Mouse (Mus musculus): ENCODE data around the gene Git2. TPM values are rescaled to one million over a fixed set of nuclear protein-coding genes. Genes with fewer than 3 reads are reported as not detected.

The Git2 gene
- polyA plus RNA-seq, 1 experiment = 57.5 TPM

DNA sequence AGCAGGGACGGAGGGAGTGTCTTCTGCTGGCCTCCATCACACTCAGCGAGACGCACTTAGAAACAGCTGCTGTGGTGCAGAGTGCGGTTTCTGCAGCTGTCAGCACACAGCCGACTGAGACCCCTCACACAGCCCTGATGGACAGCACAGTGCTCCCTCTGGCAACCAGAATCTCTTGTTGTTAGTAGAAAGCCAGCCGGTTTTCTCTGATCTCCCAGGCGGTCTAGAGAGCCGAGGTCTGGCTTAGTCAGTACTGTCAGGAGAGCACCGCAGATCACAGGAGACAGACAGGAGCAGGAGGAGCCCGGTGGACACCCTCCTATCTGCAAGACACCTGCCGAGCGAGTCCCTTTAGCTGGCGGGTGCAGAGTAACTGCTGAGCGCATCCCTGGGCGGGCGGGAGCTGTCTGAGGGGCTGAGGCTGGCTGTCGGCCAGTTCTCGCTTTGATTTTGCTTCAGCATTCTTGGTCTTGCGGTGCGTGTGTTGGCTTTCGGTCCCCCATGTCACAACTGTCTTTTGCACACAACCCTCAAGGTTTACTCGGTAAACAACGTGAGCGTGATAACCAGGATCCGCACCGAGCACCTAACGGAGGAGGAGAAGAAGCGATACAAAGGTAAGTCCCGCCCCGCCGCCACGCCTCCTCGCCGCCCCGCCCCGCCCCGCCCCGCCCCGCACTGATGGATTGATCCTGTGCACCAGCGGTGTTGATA, 21.1 kb upstream of the Git2 start:
- DNase-seq (ENCODE audit: low read depth) = peak; percentile 82
- TF ChIP-seq CTCF (IDR thresholded peaks at IDR 0.05; ENCODE audit: borderline replicate concordance, extremely low read depth, insufficient read depth, insufficient read length) (no peak), POLR2A (IDR thresholded peaks at IDR 0.05; ENCODE audit: borderline replicate concordance, extremely low read depth, insufficient read depth, insufficient read length, poor library complexity, severe bottlenecking) (no peak)

DNA sequence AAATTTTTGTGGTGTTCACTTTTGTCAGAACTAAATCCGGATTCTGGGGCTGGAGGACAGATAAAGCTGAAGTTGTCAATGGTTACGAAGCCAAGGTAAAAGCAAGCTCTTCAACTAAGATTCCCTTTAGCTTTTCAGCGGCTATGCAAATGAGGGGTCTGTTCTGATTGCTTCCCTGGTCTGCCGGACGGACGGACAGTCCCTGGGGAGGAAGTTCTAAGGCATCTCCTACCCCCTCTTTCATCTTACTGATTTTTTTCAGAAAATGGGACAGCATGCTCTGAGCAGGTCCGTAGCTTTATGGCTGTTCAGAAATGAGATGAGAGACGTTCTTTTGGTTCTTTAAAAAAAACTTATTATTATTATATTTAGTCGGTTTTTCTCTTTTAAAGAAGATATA, 20.3 kb upstream of the Git2 start:
- no peak for TF ChIP-seq POLR2A (IDR thresholded peaks at IDR 0.05; ENCODE audit: borderline replicate concordance, extremely low read depth, insufficient read depth, insufficient read length, poor library complexity, severe bottlenecking)

DNA sequence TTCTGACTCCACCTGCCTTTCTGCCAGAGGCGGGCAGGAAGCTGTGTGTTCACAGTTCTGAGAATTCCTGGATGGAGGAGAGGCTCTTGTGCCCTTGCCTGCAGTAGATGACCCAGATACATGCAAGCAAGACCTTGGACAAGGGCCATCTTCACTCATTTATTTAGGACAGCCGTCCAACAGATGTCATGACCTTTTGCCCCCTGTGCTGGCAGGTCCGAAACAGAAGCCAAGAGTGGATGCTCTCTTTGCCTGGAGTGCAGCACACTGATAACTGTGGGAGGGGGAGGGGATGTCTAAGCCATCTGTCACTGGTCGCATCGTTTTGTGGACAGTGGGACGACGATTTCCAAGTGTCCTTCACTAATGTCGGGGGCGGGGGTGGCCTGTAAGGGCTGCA, 19.9 kb upstream of the Git2 start:
- TF ChIP-seq CTCF (IDR thresholded peaks at IDR 0.05; ENCODE audit: borderline replicate concordance, extremely low read depth, insufficient read depth, insufficient read length) = no peak
- no peak for TF ChIP-seq POLR2A (IDR thresholded peaks at IDR 0.05; ENCODE audit: borderline replicate concordance, extremely low read depth, insufficient read depth, insufficient read length, poor library complexity, severe bottlenecking)
- DNase-seq (ENCODE audit: low read depth) = no peak

More for the DNA sequence above, 20.3 kb upstream of the Git2 start:
- DNase-seq (ENCODE audit: low read depth) = no peak

DNA sequence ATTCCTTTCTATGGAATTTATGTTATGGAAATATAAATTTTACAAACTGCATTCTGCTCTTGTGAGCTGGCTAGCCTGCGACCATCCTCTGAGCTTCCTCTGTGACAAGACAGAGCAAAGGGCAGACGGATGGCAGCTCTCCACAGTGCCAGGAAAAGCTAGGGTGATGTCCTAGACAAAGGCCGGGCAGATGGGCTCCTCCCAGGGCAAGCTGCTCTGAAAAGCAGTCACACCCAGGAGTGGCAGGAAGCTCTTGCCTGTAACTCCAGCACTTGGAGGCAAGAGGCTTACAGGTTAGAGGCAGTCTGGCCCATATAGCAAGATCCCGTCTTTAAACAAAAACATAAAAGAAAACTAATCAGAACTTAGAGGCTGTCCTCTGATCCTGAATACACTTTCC, 19.3 kb upstream of the Git2 start:
- DNase-seq (ENCODE audit: low read depth) = no peak
- TF ChIP-seq CTCF (IDR thresholded peaks at IDR 0.05; ENCODE audit: borderline replicate concordance, extremely low read depth, insufficient read depth, insufficient read length) = no peak
- TF ChIP-seq POLR2A (IDR thresholded peaks at IDR 0.05; ENCODE audit: borderline replicate concordance, extremely low read depth, insufficient read depth, insufficient read length, poor library complexity, severe bottlenecking) = no peak

DNA sequence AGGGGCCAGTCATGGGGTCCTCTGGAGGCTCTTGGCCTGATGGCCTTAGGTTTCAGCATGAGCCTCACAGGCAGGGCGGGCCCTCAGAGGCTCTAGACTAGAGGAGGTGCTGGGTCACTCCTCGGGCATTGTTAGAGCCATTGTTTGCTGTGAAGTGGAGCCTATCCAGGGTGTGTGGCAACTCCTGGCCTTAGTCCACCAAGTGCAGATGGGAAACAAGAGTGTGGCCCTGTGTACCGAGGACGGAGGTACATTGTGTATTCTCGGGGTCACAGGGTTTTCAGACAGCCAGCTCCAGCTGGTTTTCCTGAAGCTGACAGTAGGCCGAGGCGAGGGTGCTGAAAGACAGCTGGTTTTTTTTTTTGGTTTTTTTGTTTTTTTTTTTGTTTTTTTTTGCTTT, 18.0 kb upstream of the Git2 start:
- no peak for DNase-seq (ENCODE audit: low read depth)
- TF ChIP-seq CTCF (IDR thresholded peaks at IDR 0.05; ENCODE audit: borderline replicate concordance, extremely low read depth, insufficient read depth, insufficient read length) (no peak), POLR2A (IDR thresholded peaks at IDR 0.05; ENCODE audit: borderline replicate concordance, extremely low read depth, insufficient read depth, insufficient read length, poor library complexity, severe bottlenecking) (no peak)

DNA sequence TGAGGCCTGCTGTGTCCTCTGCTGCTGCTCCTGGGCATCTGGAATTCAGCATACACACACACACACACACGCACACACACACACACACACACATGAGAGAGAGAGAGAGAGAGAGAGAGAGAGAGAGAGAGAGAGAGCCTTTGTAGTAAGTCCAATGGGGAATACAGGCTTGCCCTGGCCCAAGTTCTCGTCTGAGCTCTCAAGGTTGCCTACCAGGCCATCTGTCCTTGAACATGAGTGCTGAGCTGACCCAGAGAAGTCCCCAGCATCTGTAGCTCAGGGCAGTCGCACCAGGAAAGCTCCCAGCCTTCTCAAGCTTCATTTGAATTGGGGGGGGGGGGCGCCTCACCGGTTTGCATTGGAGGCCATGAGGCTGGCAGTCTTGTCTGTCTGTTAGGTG, 9.9 kb upstream of the Git2 start:
- no peak for TF ChIP-seq CTCF (IDR thresholded peaks at IDR 0.05; ENCODE audit: borderline replicate concordance, extremely low read depth, insufficient read depth, insufficient read length)
- no peak for TF ChIP-seq POLR2A (IDR thresholded peaks at IDR 0.05; ENCODE audit: borderline replicate concordance, extremely low read depth, insufficient read depth, insufficient read length, poor library complexity, severe bottlenecking)

DNA sequence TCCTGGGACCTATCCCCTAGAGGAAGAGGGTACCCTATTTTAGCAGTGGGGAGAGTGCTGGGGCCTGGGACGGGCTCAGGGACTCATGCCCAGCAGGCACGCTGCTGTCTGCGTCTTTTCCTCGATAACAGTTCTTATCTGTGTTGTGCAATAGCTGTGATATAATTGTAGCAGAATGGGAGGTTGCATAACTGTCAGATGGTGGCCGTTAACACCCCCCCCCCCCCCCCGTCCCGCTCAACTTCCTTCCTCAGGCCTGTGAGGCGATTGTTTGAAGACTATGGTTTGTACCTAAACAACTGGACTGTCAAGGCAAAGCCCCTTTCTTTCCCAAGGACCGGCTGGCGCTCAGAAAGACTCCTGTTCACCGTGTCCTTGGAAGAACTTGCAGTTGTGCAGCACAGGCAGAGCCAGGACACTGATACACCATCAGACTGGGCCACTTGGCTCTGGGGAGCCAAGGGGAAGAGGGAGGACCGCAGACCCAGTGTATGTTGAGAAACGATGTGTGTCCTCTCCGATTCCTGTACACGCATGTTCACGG, 9.4 kb upstream of the Git2 start:
- no peak for TF ChIP-seq CTCF (IDR thresholded peaks at IDR 0.05; ENCODE audit: borderline replicate concordance, extremely low read depth, insufficient read depth, insufficient read length)
- no peak for TF ChIP-seq POLR2A (IDR thresholded peaks at IDR 0.05; ENCODE audit: borderline replicate concordance, extremely low read depth, insufficient read depth, insufficient read length, poor library complexity, severe bottlenecking)
- DNase-seq (ENCODE audit: low read depth) = no peak

More for the DNA sequence above, 9.9 kb upstream of the Git2 start:
- no peak for DNase-seq (ENCODE audit: low read depth)

DNA sequence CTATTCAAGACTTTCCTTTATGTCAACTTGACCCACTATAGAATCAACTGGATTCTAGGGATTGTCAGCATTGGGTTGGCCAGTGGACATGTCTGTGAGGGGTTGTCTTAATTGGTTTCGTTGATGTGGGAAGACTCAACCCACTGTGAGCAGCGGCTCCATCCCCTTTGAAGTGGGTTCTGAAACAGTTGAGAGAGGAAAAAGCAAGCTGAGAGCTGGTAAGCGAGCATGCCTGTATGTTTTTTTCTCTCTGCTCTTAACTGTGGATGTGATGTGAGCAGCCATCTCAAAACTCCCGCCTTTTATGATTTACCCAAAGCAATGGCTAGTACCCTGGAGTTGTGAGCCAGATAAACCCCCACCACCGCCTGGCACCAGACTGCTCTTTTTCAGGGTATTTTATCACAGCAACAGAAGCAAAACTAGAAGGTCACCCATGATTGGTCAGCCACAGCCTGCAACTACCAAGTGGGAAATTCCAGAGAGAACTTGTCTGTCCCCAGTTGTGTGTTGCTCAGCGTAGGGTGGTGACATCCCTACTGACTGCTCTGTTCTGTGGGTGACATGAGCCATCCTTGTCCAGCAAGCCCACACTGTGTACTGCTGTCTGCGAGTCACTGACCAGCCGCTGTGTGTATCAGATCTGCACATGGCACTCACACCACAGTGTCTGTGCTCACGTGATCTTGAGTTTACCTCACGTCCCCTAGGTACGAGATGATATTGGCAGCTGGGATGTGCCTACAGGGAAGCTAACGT, 8.3 kb upstream of the Git2 start:
- DNase-seq (ENCODE audit: low read depth) = no peak
- TF ChIP-seq POLR2A (IDR thresholded peaks at IDR 0.05; ENCODE audit: borderline replicate concordance, extremely low read depth, insufficient read depth, insufficient read length, poor library complexity, severe bottlenecking) (no peak), CTCF (IDR thresholded peaks at IDR 0.05; ENCODE audit: borderline replicate concordance, extremely low read depth, insufficient read depth, insufficient read length) (no peak)

DNA sequence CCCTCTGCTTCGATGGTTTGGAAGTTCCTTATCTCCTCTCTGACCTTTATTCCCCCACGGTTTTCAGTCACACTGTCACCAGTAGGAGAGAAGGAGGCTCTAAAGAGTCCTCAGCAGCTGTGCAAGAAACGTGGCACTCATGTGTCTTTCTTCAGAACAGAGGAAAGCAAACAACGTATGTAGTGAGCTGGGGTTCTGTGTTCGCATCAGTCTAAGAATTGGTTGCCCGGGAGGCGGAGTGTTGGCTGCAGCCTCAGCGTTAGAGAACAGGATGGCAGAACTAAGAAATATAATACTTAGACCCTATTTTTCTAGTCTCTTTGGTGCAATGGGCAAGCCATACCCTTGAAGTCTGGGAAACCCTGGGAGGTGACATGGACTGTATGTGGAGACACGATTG, 7.7 kb upstream of the Git2 start:
- no peak for TF ChIP-seq POLR2A (IDR thresholded peaks at IDR 0.05; ENCODE audit: borderline replicate concordance, extremely low read depth, insufficient read depth, insufficient read length, poor library complexity, severe bottlenecking)
- no peak for TF ChIP-seq CTCF (IDR thresholded peaks at IDR 0.05; ENCODE audit: borderline replicate concordance, extremely low read depth, insufficient read depth, insufficient read length)
- no peak for DNase-seq (ENCODE audit: low read depth)

DNA sequence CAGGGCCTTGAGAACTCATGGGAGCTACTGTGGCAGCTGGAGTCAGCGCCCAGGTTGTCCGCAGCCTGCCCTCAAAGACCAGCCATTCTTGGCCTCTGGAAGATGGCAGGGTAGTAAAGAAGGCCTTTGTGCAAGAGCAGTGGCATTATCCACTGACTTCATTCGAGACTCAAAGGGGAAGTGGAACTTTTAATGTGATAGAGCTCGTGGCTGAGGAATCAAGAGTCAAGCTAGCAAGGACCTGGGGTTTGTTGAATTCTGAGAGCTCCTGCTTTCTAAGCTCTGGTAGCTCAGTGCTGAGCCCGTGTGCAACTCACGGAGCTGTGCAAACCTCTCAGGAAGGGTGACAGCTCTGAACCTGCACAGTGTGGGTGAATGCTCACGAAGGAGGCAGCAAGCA, 5.6 kb upstream of the Git2 start:
- no peak for TF ChIP-seq CTCF (IDR thresholded peaks at IDR 0.05; ENCODE audit: borderline replicate concordance, extremely low read depth, insufficient read depth, insufficient read length)
- no peak for TF ChIP-seq POLR2A (IDR thresholded peaks at IDR 0.05; ENCODE audit: borderline replicate concordance, extremely low read depth, insufficient read depth, insufficient read length, poor library complexity, severe bottlenecking)
- DNase-seq (ENCODE audit: low read depth) = no peak

DNA sequence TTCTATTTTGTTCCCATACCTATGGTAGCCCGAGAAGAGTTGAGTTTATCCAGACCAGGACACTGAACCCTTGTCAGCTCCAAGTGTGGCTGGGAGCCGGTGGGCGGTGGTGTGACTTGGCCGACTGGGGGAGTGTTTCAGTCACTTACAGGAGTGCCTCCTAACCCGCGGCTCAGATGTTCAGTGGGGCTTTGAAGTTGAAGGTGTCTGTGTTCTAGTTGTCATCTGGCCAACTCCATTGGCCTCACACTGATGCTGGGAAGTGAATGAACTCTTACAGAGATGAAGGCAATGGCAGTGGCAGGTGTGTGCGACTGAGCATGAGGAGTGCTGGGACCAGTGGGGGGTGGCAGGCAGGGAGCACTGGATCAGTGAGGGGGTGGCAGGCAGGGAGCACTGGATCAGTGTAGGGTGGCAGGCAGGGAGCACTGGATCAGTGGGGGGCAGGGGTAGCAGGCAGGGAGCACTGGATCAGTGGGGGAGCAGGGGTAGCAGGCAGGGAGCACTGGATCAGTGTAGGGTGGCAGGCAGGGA, 4.7 kb upstream of the Git2 start:
- no peak for DNase-seq (ENCODE audit: low read depth)
- TF ChIP-seq CTCF (IDR thresholded peaks at IDR 0.05; ENCODE audit: borderline replicate concordance, extremely low read depth, insufficient read depth, insufficient read length) (no peak), POLR2A (IDR thresholded peaks at IDR 0.05; ENCODE audit: borderline replicate concordance, extremely low read depth, insufficient read depth, insufficient read length, poor library complexity, severe bottlenecking) (no peak)

Data from brain, embryonic 14.5 days (tissue).